ENCODE assay signal across 21 mouse cellular contexts in genomic region chr19:54982801-54983200, GRCm38 (mm10).
DNase-seq lines count a peak whose midpoint lies in the region; ATAC-seq and TF ChIP-seq lines count a peak whose summit lies in the region.
"Had no signal": no experiment of that assay in that cellular context is flagged by ENCODE, and none has a peak within 500 bp of the region (broad histone marks: within the 10 kb centered on the region; RNA-seq: fewer than 3 reads in every experiment).

No protein-coding gene starts in this region.

- TF ChIP-seq CTCF in kidney, postnatal 0 days (IDR thresholded peaks at IDR 0.05; ENCODE audit: low read depth): no peak
- TF ChIP-seq CTCF in embryonic fibroblast, embryonic 13.5 days (IDR thresholded peaks at IDR 0.05; ENCODE audit: borderline replicate concordance, insufficient read depth, low read length): no peak

- TF ChIP-seq POLR2A in embryonic fibroblast, embryonic 13.5 days (IDR thresholded peaks at IDR 0.05; ENCODE audit: low read depth, low read length): no peak

- H3K27ac ChIP-seq in kidney, postnatal 0 days: no peak overlapping the region
- H3K27ac ChIP-seq in embryonic fibroblast, embryonic 13.5 days (ENCODE audit: insufficient read depth, low read length): peak overlapping the region; percentile 84
- H3K27ac ChIP-seq: embryonic facial prominence, embryonic 12.5 days; forebrain, embryonic 12.5 days; hindbrain, embryonic 10.5 days had no signal

- H3K4me1 ChIP-seq in kidney, postnatal 0 days (replicated peaks; ENCODE audit: insufficient read depth, low read length): no peaks in the 10 kb centered on the region
- H3K4me1 ChIP-seq in embryonic fibroblast, embryonic 13.5 days (ENCODE audit: control insufficient read depth, insufficient read depth, low read length): peaks cover 13% of the 10 kb centered on the region
- H3K4me1 ChIP-seq: embryonic facial prominence, embryonic 12.5 days; forebrain, embryonic 12.5 days; heart, embryonic 12.5 days; hindbrain, embryonic 10.5 days had no signal

- 29% methylated on average over 4 of the region's 4 CpGs for WGBS in kidney, postnatal 0 days

- no peaks in the 10 kb centered on the region for H3K9me3 ChIP-seq in kidney, postnatal 0 days (replicated peaks; ENCODE audit: low read length)
- H3K9me3 ChIP-seq: embryonic facial prominence, embryonic 12.5 days; forebrain, embryonic 12.5 days; hindbrain, embryonic 10.5 days had no signal

- no peak overlapping the region for H3K9ac ChIP-seq in kidney, postnatal 0 days (ENCODE audit: low read depth, low read length)
- H3K9ac ChIP-seq: embryonic facial prominence, embryonic 12.5 days; forebrain, embryonic 12.5 days; heart, embryonic 12.5 days had no signal

- H3K36me3 ChIP-seq in kidney, postnatal 0 days (ENCODE audit: insufficient read depth, low read length): no peaks in the 10 kb centered on the region
- H3K36me3 ChIP-seq: embryonic facial prominence, embryonic 12.5 days; forebrain, embryonic 12.5 days; heart, embryonic 12.5 days; hindbrain, embryonic 10.5 days had no signal

- no peak for ATAC-seq in kidney, postnatal 0 days (replicated peaks; ENCODE audit: low FRiP score, low read depth)
- ATAC-seq: forebrain, embryonic 16.5 days; hindbrain, embryonic 16.5 days; inflammation-experienced regulatory T-cells, adult 6 months had no signal

- no peak overlapping the region for H3K4me2 ChIP-seq in kidney, postnatal 0 days (ENCODE audit: low read length)
- H3K4me2 ChIP-seq: embryonic facial prominence, embryonic 12.5 days; forebrain, embryonic 12.5 days; heart, embryonic 12.5 days had no signal

- peak; percentile 4 for DNase-seq in kidney, postnatal 0 days (ENCODE audit: low spot score)
- DNase-seq in kidney, postnatal 25 days: no peak
- peak; percentile 95 for DNase-seq in 3T3-L1 (ENCODE audit: low read depth, low spot score)
- peak; percentile 65 for DNase-seq in Muller cell, postnatal 12 days (ENCODE audit: inconsistent ontology term)
- no peak for DNase-seq in retina, embryonic 14.5 days (ENCODE audit: low spot score)
- no peak for DNase-seq in right cerebral cortex, postnatal 4 days
- DNase-seq: adrenal gland, postnatal 36 days; cerebellum, adult 11 months; cerebellum, adult 9-10 months; cerebellum, postnatal 25 days; gastrocnemius, postnatal 14 days; kidney, adult 18-20 months had no signal

- no peaks in the 10 kb centered on the region for H3K27me3 ChIP-seq in kidney, postnatal 0 days (ENCODE audit: insufficient read depth, low read length)
- H3K27me3 ChIP-seq: CH12.LX; embryonic facial prominence, embryonic 12.5 days; forebrain, embryonic 12.5 days; heart, embryonic 12.5 days had no signal

- H3K4me3 ChIP-seq in kidney, postnatal 0 days (replicated peaks; ENCODE audit: low read depth, low read length): no peak overlapping the region
- H3K4me3 ChIP-seq in embryonic fibroblast, embryonic 13.5 days (ENCODE audit: insufficient read depth, low read length): no peak overlapping the region
- H3K4me3 ChIP-seq: embryonic facial prominence, embryonic 12.5 days; forebrain, embryonic 12.5 days; heart, embryonic 12.5 days; hindbrain, embryonic 10.5 days had no signal

Comparison
In these comparisons a context has a peak if more than half of its experiments do, and no peak if none do; other contexts are left out.
1. DNase-seq: peak in kidney, postnatal 0 days (single experiment), 3T3-L1 (single experiment) and Muller cell, postnatal 12 days (single experiment); none in kidney, postnatal 25 days (0 of 2), retina, embryonic 14.5 days (single experiment) and right cerebral cortex, postnatal 4 days (single experiment).